Mouse (Mus musculus) testis, adult 2 months (tissue): ENCODE measurements around the gene Osbpl2. TPM values are rescaled to one million over a fixed set of nuclear protein-coding genes. Genes with fewer than 3 reads are reported as not detected.

Source experiments
- H3K27ac ChIP-seq: fragments of 200-500 bp; 2 replicates; pipeline ENCODE4 v1.5.1; 2012; ENCODE audit warnings: low read depth, low read length; ENCODE audit not compliant: control insufficient read depth, insufficient read depth
- H3K27me3 ChIP-seq: fragments of 200-500 bp; 2 replicates; pipeline ENCODE4 v1.6.1; 2012; ENCODE audit warnings: mild to moderate bottlenecking, low read length, moderate library complexity; ENCODE audit not compliant: control insufficient read depth, insufficient read depth
- H3K36me3 ChIP-seq: fragments of 200-500 bp; 2 replicates; pipeline ENCODE4 v1.6.1; 2012; ENCODE audit warnings: mild to moderate bottlenecking, low read length; ENCODE audit not compliant: control insufficient read depth, insufficient read depth
- H3K4me1 ChIP-seq: fragments of 200-500 bp; 2 replicates; pipeline ENCODE4 v1.6.1; 2012; ENCODE audit warnings: low read length; ENCODE audit not compliant: control insufficient read depth, insufficient read depth
- H3K4me3 ChIP-seq: fragments of 200-500 bp; 2 replicates; pipeline ENCODE4 v1.5.1; 2012; ENCODE audit warnings: low read depth, mild to moderate bottlenecking, low read length, moderate library complexity, mixed read lengths; ENCODE audit not compliant: control insufficient read depth
- CTCF ChIP-seq: fragments of 200-500 bp; IDR thresholded peaks from 2 replicates; pipeline ENCODE4 v1.5.1; 2012; ENCODE audit warnings: low read depth, mild to moderate bottlenecking, inconsistent platforms, low read length, moderate library complexity; ENCODE audit not compliant: control insufficient read depth, insufficient read depth, insufficient replicate concordance
- POLR2A ChIP-seq: fragments of 200-500 bp; IDR thresholded peaks from 2 replicates; pipeline ENCODE4 v1.6.1; 2012; ENCODE audit warnings: low read depth, mild to moderate bottlenecking, inconsistent platforms, low read length, moderate library complexity; ENCODE audit not compliant: control insufficient read depth
- polyA plus RNA-seq: library from polyadenylated mRNA; depleted of rRNA; stranded (reverse); fragments of >200 nt; gene quantifications from 2 replicates; pipeline ENCODE4 v1.2.3, GENCODE M21; 2012

The Osbpl2 gene
- polyA plus RNA-seq, 1 experiment: 16.0 TPM

- H3K36me3 ChIP-seq: no peaks in the 10 kb centered on the region
- H3K27ac ChIP-seq: no peak overlapping the region
- H3K4me1 ChIP-seq: peaks cover 17% of the 10 kb centered on the region
- TF ChIP-seq CTCF (no peak), POLR2A (peak; percentile 63; the same call in 1 of the 2 replicates)
- no peaks in the 10 kb centered on the region for H3K27me3 ChIP-seq
- peak overlapping the region; percentile 89 for H3K4me3 ChIP-seq
These were observed 1.5 kb upstream of the Osbpl2 start for GRCm38 (mm10) chr2:180117485-180118194.

GRCm38 (mm10) chr2:180119439-180120291, 559 bp downstream of the Osbpl2 start:
- peak overlapping the region; percentile 89 for H3K4me3 ChIP-seq
- peaks cover 17% of the 10 kb centered on the region for H3K4me1 ChIP-seq
- TF ChIP-seq POLR2A (no peak), CTCF (no peak)
- H3K27ac ChIP-seq: peak overlapping the region; percentile 68; the same call in 1 of the 2 replicates
- no peaks in the 10 kb centered on the region for H3K36me3 ChIP-seq
- H3K27me3 ChIP-seq: no peaks in the 10 kb centered on the region

GRCm38 (mm10) chr2:180120292-180120761, 1.2 kb downstream of the Osbpl2 start:
- Histone ChIP-seq H3K36me3 (no peaks in the 10 kb centered on the region), H3K27ac (peak overlapping the region; percentile 68; the same call in 1 of the 2 replicates), H3K4me3 (peak overlapping the region; percentile 89), H3K4me1 (peaks cover 17% of the 10 kb centered on the region), H3K27me3 (no peaks in the 10 kb centered on the region)
- TF ChIP-seq POLR2A: no peak

GRCm38 (mm10) chr2:180124192-180124591, 5.1 kb downstream of the Osbpl2 start:
- Histone ChIP-seq H3K27ac (no peak overlapping the region), H3K27me3 (no peaks in the 10 kb centered on the region), H3K36me3 (no peaks in the 10 kb centered on the region), H3K4me3 (no peak overlapping the region), H3K4me1 (peaks cover 2% of the 10 kb centered on the region)
- TF ChIP-seq POLR2A: no peak
- no peak for TF ChIP-seq CTCF

- Histone ChIP-seq H3K36me3 (no peaks in the 10 kb centered on the region), H3K4me1 (no peaks in the 10 kb centered on the region), H3K27ac (no peak overlapping the region), H3K4me3 (no peak overlapping the region), H3K27me3 (no peaks in the 10 kb centered on the region)
- TF ChIP-seq POLR2A: no peak
- TF ChIP-seq CTCF: no peak
These were observed 7.1 kb downstream of the Osbpl2 start for GRCm38 (mm10) chr2:180126195-180126594.

GRCm38 (mm10) chr2:180127675-180128074, 8.6 kb downstream of the Osbpl2 start:
- H3K27ac ChIP-seq: no peak overlapping the region
- no peaks in the 10 kb centered on the region for H3K27me3 ChIP-seq
- no peaks in the 10 kb centered on the region for H3K36me3 ChIP-seq
- no peaks in the 10 kb centered on the region for H3K4me1 ChIP-seq
- no peak overlapping the region for H3K4me3 ChIP-seq
- no peak for TF ChIP-seq CTCF
- no peak for TF ChIP-seq POLR2A

- Histone ChIP-seq H3K4me1 (no peaks in the 10 kb centered on the region), H3K27me3 (no peaks in the 10 kb centered on the region), H3K4me3 (no peak overlapping the region), H3K27ac (no peak overlapping the region), H3K36me3 (no peaks in the 10 kb centered on the region)
- TF ChIP-seq CTCF: no peak
- TF ChIP-seq POLR2A: no peak
These were observed 14.1 kb downstream of the Osbpl2 start for GRCm38 (mm10) chr2:180133231-180133630.
